Mouse (Mus musculus): ENCODE measurements around the gene Mtss1l. TPM values are rescaled to one million over a fixed set of nuclear protein-coding genes. Genes with fewer than 3 reads are reported as not detected.

The Mtss1l gene
- polyA plus RNA-seq, 1 experiment from 2014 or later: 10.1 TPM

- ATAC-seq (replicated peaks; ENCODE audit: insufficient number of reproducible peaks, insufficient read depth, low FRiP score, low read depth): no peak
- no peak overlapping the region for H3K9ac ChIP-seq
- no peak overlapping the region for H3K4me3 ChIP-seq
- no peaks in the 10 kb centered on the region for H3K27me3 ChIP-seq
- WGBS: 87% methylated on average over 5 of the region's 5 CpGs
- no peaks in the 10 kb centered on the region for H3K9me3 ChIP-seq (replicated peaks)
- no peak overlapping the region for H3K4me2 ChIP-seq
- no peaks in the 10 kb centered on the region for H3K36me3 ChIP-seq
- peaks cover 25% of the 10 kb centered on the region for H3K4me1 ChIP-seq (replicated peaks)
- no peak overlapping the region for H3K27ac ChIP-seq
Measured at GRCm38 (mm10) chr8:110695431-110695830, 25.8 kb upstream of the Mtss1l start.

GRCm38 (mm10) chr8:110696051-110696450 lies 25.2 kb upstream of the Mtss1l start:
- ATAC-seq (replicated peaks; ENCODE audit: insufficient number of reproducible peaks, insufficient read depth, low FRiP score, low read depth): no peak
- Histone ChIP-seq H3K27me3 (no peaks in the 10 kb centered on the region), H3K4me1 (replicated peaks) (peaks cover 27% of the 10 kb centered on the region), H3K4me2 (no peak overlapping the region), H3K9ac (no peak overlapping the region), H3K9me3 (replicated peaks) (no peaks in the 10 kb centered on the region), H3K27ac (no peak overlapping the region), H3K4me3 (no peak overlapping the region), H3K36me3 (no peaks in the 10 kb centered on the region)
- 75% methylated on average over 4 of the region's 4 CpGs for WGBS

GRCm38 (mm10) chr8:110697571-110697970 lies 23.7 kb upstream of the Mtss1l start:
- no peak for ATAC-seq (replicated peaks; ENCODE audit: insufficient number of reproducible peaks, insufficient read depth, low FRiP score, low read depth)
- WGBS: 82% methylated on average over 5 of the region's 5 CpGs
- Histone ChIP-seq H3K4me3 (no peak overlapping the region), H3K27ac (no peak overlapping the region), H3K9ac (no peak overlapping the region), H3K9me3 (replicated peaks) (no peaks in the 10 kb centered on the region), H3K27me3 (no peaks in the 10 kb centered on the region), H3K36me3 (no peaks in the 10 kb centered on the region), H3K4me1 (replicated peaks) (peaks cover 38% of the 10 kb centered on the region), H3K4me2 (no peak overlapping the region)

GRCm38 (mm10) chr8:110698098-110698497 lies 23.2 kb upstream of the Mtss1l start:
- WGBS: 66% methylated on average over 1 of the region's 1 CpGs
- Histone ChIP-seq H3K4me3 (no peak overlapping the region), H3K27ac (no peak overlapping the region), H3K4me2 (no peak overlapping the region), H3K36me3 (no peaks in the 10 kb centered on the region), H3K9me3 (replicated peaks) (no peaks in the 10 kb centered on the region), H3K4me1 (replicated peaks) (peaks cover 43% of the 10 kb centered on the region), H3K27me3 (no peaks in the 10 kb centered on the region), H3K9ac (no peak overlapping the region)
- no peak for ATAC-seq (replicated peaks; ENCODE audit: insufficient number of reproducible peaks, insufficient read depth, low FRiP score, low read depth)

- Histone ChIP-seq H3K27ac (no peak overlapping the region), H3K9ac (no peak overlapping the region), H3K27me3 (no peaks in the 10 kb centered on the region), H3K4me3 (no peak overlapping the region), H3K4me1 (replicated peaks) (peaks cover 57% of the 10 kb centered on the region), H3K9me3 (replicated peaks) (no peaks in the 10 kb centered on the region), H3K4me2 (no peak overlapping the region), H3K36me3 (no peaks in the 10 kb centered on the region)
- WGBS: 86% methylated on average over 7 of the region's 7 CpGs
- no peak for ATAC-seq (replicated peaks; ENCODE audit: insufficient number of reproducible peaks, insufficient read depth, low FRiP score, low read depth)
Measured at GRCm38 (mm10) chr8:110699501-110699900, 21.8 kb upstream of the Mtss1l start.

- Histone ChIP-seq H3K4me1 (replicated peaks) (peaks cover 57% of the 10 kb centered on the region), H3K4me3 (no peak overlapping the region), H3K9me3 (replicated peaks) (no peaks in the 10 kb centered on the region), H3K4me2 (no peak overlapping the region), H3K27ac (no peak overlapping the region), H3K9ac (no peak overlapping the region), H3K27me3 (no peaks in the 10 kb centered on the region), H3K36me3 (no peaks in the 10 kb centered on the region)
- WGBS: 83% methylated on average over 2 of the region's 2 CpGs
- ATAC-seq (replicated peaks; ENCODE audit: insufficient number of reproducible peaks, insufficient read depth, low FRiP score, low read depth): no peak
Measured at GRCm38 (mm10) chr8:110700561-110700960, 20.7 kb upstream of the Mtss1l start.

- Histone ChIP-seq H3K9ac (no peak overlapping the region), H3K4me3 (no peak overlapping the region), H3K4me2 (0 out of 2 replicates have a peak overlapping the region, but pooled peaks have one; percentile 1)
Measured at GRCm38 (mm10) chr8:110702636-110703459, 18.4 kb upstream of the Mtss1l start.

GRCm38 (mm10) chr8:110703460-110704061 lies 17.7 kb upstream of the Mtss1l start:
- Histone ChIP-seq H3K4me1 (replicated peaks) (peaks cover 60% of the 10 kb centered on the region), H3K27me3 (no peaks in the 10 kb centered on the region), H3K4me3 (no peak overlapping the region), H3K9me3 (replicated peaks) (no peaks in the 10 kb centered on the region), H3K4me2 (0 out of 2 replicates have a peak overlapping the region, but pooled peaks have one; percentile 1), H3K27ac (peak overlapping the region; percentile 60), H3K36me3 (no peaks in the 10 kb centered on the region), H3K9ac (no peak overlapping the region)
- ATAC-seq (replicated peaks; ENCODE audit: insufficient number of reproducible peaks, insufficient read depth, low FRiP score, low read depth): no peak
- 22% methylated on average over 9 of the region's 9 CpGs for WGBS

More at GRCm38 (mm10) chr8:110702636-110703459, 18.4 kb upstream of the Mtss1l start:
- Histone ChIP-seq H3K36me3 (no peaks in the 10 kb centered on the region), H3K9me3 (replicated peaks) (no peaks in the 10 kb centered on the region), H3K27ac (peak overlapping the region; percentile 60), H3K4me1 (replicated peaks) (peaks cover 58% of the 10 kb centered on the region), H3K27me3 (no peaks in the 10 kb centered on the region)
- ATAC-seq (replicated peaks; ENCODE audit: insufficient number of reproducible peaks, insufficient read depth, low FRiP score, low read depth): 0 out of 2 replicates have a peak, but pooled peaks have one; percentile 19
- 57% methylated on average over 9 of the region's 9 CpGs for WGBS

- Histone ChIP-seq H3K27me3 (no peaks in the 10 kb centered on the region), H3K4me1 (replicated peaks) (peaks cover 60% of the 10 kb centered on the region), H3K27ac (peak overlapping the region; percentile 60), H3K36me3 (no peaks in the 10 kb centered on the region), H3K9ac (no peak overlapping the region), H3K4me3 (no peak overlapping the region), H3K9me3 (replicated peaks) (no peaks in the 10 kb centered on the region), H3K4me2 (no peak overlapping the region)
- ATAC-seq (replicated peaks; ENCODE audit: insufficient number of reproducible peaks, insufficient read depth, low FRiP score, low read depth): no peak
- 65% methylated on average over 3 of the region's 3 CpGs for WGBS
Measured at GRCm38 (mm10) chr8:110704103-110704502, 17.2 kb upstream of the Mtss1l start.

GRCm38 (mm10) chr8:110705391-110706287 lies 15.6 kb upstream of the Mtss1l start:
- Histone ChIP-seq H3K36me3 (no peaks in the 10 kb centered on the region), H3K4me1 (replicated peaks) (peaks cover 65% of the 10 kb centered on the region), H3K27ac (peak overlapping the region; percentile 25), H3K4me3 (no peak overlapping the region), H3K4me2 (no peak overlapping the region), H3K9me3 (replicated peaks) (no peaks in the 10 kb centered on the region), H3K9ac (no peak overlapping the region), H3K27me3 (no peaks in the 10 kb centered on the region)
- 49% methylated on average over 14 of the region's 14 CpGs for WGBS
- no peak for ATAC-seq (replicated peaks; ENCODE audit: insufficient number of reproducible peaks, insufficient read depth, low FRiP score, low read depth)

- WGBS: 88% methylated on average over 3 of the region's 3 CpGs
- no peak for ATAC-seq (replicated peaks; ENCODE audit: insufficient number of reproducible peaks, insufficient read depth, low FRiP score, low read depth)
Measured at GRCm38 (mm10) chr8:110706288-110706870, 14.9 kb upstream of the Mtss1l start.

More at GRCm38 (mm10) chr8:110706288-110706870, 14.9 kb upstream of the Mtss1l start:
- Histone ChIP-seq H3K9me3 (replicated peaks) (no peaks in the 10 kb centered on the region), H3K4me3 (no peak overlapping the region), H3K27ac (no peak overlapping the region; the same call in 1 of the 2 replicates), H3K4me1 (replicated peaks) (peaks cover 72% of the 10 kb centered on the region), H3K4me2 (no peak overlapping the region), H3K9ac (no peak overlapping the region), H3K36me3 (no peaks in the 10 kb centered on the region), H3K27me3 (no peaks in the 10 kb centered on the region)
